Mouse (Mus musculus) stomach, embryonic 16.5 days (tissue): ENCODE data around the gene Mroh2a. TPM values are rescaled to one million over a fixed set of nuclear protein-coding genes. Genes with fewer than 3 reads are reported as not detected.
"Not testable (repeated sequence)": the region's sequence is repeated elsewhere in the genome, so short reads cannot be mapped to it uniquely, and the experiment has no call there.

Experiments
- ATAC-seq: fragments of 200-750 bp; cut with Nextera tagmentation; 2 replicates; pipeline ENCODE4 v1.8.0; 2017; ENCODE audit warnings: moderate number of reproducible peaks, moderate TSS enrichment; ENCODE audit not compliant: insufficient read depth, low FRiP score
- H3K27ac ChIP-seq: fragments of 300-500 bp; sonication (generic); 2 replicates; pipeline ENCODE4 v1.5.1; 2014; ENCODE audit warnings: low read length
- H3K27me3 ChIP-seq: fragments of 300-500 bp; sonication (generic); 2 replicates; pipeline ENCODE4 v1.6.1; 2014; ENCODE audit warnings: low read length, control low read depth, mixed read lengths; ENCODE audit not compliant: control insufficient read depth, insufficient read depth
- H3K36me3 ChIP-seq: fragments of 300-500 bp; sonication (generic); 2 replicates; pipeline ENCODE4 v1.6.1; 2014; ENCODE audit warnings: low read length; ENCODE audit not compliant: control insufficient read depth, insufficient read depth
- H3K4me1 ChIP-seq: fragments of 300-500 bp; sonication (generic); 2 replicates; pipeline ENCODE4 v1.6.1; 2014; ENCODE audit warnings: low read length, control low read depth, mixed read lengths; ENCODE audit not compliant: control insufficient read depth, insufficient read depth
- H3K4me2 ChIP-seq: fragments of 300-500 bp; sonication (generic); 2 replicates; pipeline ENCODE4 v1.6.1; 2014; ENCODE audit warnings: low read depth, low read length, mixed read lengths
- H3K4me3 ChIP-seq: fragments of 300-500 bp; sonication (generic); replicated peaks from 2 replicates; pipeline ENCODE4 v1.5.1; 2014; ENCODE audit warnings: mild to moderate bottlenecking, low read length
- H3K9ac ChIP-seq: fragments of 300-500 bp; sonication (generic); 2 replicates; pipeline ENCODE4 v1.6.1; 2014; ENCODE audit warnings: low read length
- H3K9me3 ChIP-seq: fragments of 300-500 bp; sonication (generic); replicated peaks from 2 replicates; pipeline ENCODE4 v1.6.1; 2016; ENCODE audit warnings: low read length, control low read depth; ENCODE audit not compliant: control insufficient read depth
- WGBS: fragments of 180-500 bp; shearing (Covaris S2); extraction: QIAGEN DNeasy Blood & Tissue Kit; methylation state at CpG from one replicate; pipeline ENCODE4 v1.1.7; 2014; 5-methylcytosine and 5-hydroxymethylcytosine counted together
- polyA plus RNA-seq: library from polyadenylated mRNA; unstranded; fragments of >200 nt; fragmentation: Nextera tagmentation; extraction: Ambion mirVana; gene quantifications from 2 replicates; pipeline ENCODE4 v1.2.1, GENCODE M21; 2015

Mroh2a gene
- polyA plus RNA-seq, 1 experiment from 2014 or later = 1.6 TPM

- Histone ChIP-seq H3K4me3 (no peak overlapping the region), H3K27ac (no peak overlapping the region), H3K9me3 (peaks cover 33% of the 10 kb centered on the region), H3K9ac (no peak overlapping the region), H3K27me3 (no peaks in the 10 kb centered on the region), H3K4me2 (no peak overlapping the region), H3K4me1 (no peaks in the 10 kb centered on the region), H3K36me3 (no peaks in the 10 kb centered on the region)
- ATAC-seq = no peak
- WGBS = 66% methylated on average over 2 of the region's 2 CpGs
These were observed 2.6 kb upstream of the Mroh2a start for GRCm38 (mm10) chr1:88224029-88224776.

GRCm38 (mm10) chr1:88225301-88225700 lies 1.5 kb upstream of the Mroh2a start:
- H3K9me3 ChIP-seq = peaks cover 42% of the 10 kb centered on the region
- ATAC-seq = not testable (repeated sequence)
- WGBS = 44% methylated on average over 2 of the region's 2 CpGs

DNA sequence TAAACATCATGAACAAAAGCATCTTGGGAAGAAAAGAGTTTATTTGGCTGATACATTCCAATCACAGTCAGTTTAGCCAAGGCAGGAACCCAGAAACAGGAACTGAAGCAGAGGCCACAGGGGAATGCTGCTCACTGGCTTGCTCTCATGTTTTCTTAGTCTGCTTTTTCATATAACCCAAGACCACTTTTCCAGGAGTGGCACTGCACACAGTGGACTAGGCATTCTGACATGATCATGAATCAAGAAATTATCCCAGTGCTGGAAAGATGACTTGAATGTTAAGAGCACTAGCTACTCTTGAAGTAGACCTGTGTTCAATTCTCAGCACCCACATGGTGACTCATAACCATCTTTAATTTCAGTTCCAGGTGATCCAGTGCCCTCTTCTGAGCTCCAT lies 1.0 kb upstream of the Mroh2a start:
- no peak for ATAC-seq
- Histone ChIP-seq H3K4me2 (no peak overlapping the region), H3K9me3 (peaks cover 46% of the 10 kb centered on the region), H3K27me3 (no peaks in the 10 kb centered on the region), H3K4me1 (no peaks in the 10 kb centered on the region), H3K9ac (no peak overlapping the region), H3K36me3 (no peaks in the 10 kb centered on the region), H3K27ac (no peak overlapping the region), H3K4me3 (no peak overlapping the region)

More at GRCm38 (mm10) chr1:88225301-88225700, 1.5 kb upstream of the Mroh2a start:
- not testable (repeated sequence) for H3K27me3 ChIP-seq, H3K4me1 ChIP-seq, H3K36me3 ChIP-seq, H3K9ac ChIP-seq, H3K4me3 ChIP-seq, H3K27ac ChIP-seq, H3K4me2 ChIP-seq

- no peak overlapping the region for H3K27ac ChIP-seq
- no peak overlapping the region for H3K4me3 ChIP-seq
- peaks cover 61% of the 10 kb centered on the region for H3K9me3 ChIP-seq
- ATAC-seq = no peak
- H3K4me2 ChIP-seq = no peak overlapping the region
- no peak overlapping the region for H3K9ac ChIP-seq
- no peaks in the 10 kb centered on the region for H3K36me3 ChIP-seq
- H3K4me1 ChIP-seq = no peaks in the 10 kb centered on the region
- WGBS = 55% methylated on average over 2 of the region's 2 CpGs
- no peaks in the 10 kb centered on the region for H3K27me3 ChIP-seq
These were observed 696 bp downstream of the Mroh2a start for GRCm38 (mm10) chr1:88227482-88227881.

- peaks cover 63% of the 10 kb centered on the region for H3K9me3 ChIP-seq
These were observed 1.3 kb downstream of the Mroh2a start for GRCm38 (mm10) chr1:88228121-88228520.

GRCm38 (mm10) chr1:88229566-88229965 lies 2.8 kb downstream of the Mroh2a start:
- ATAC-seq = no peak
- WGBS = 73% methylated on average over 3 of the region's 3 CpGs
- Histone ChIP-seq H3K27me3 (no peaks in the 10 kb centered on the region), H3K4me1 (no peaks in the 10 kb centered on the region), H3K4me2 (no peak overlapping the region), H3K27ac (no peak overlapping the region), H3K9ac (no peak overlapping the region), H3K4me3 (no peak overlapping the region), H3K9me3 (peaks cover 76% of the 10 kb centered on the region), H3K36me3 (no peaks in the 10 kb centered on the region)

More at GRCm38 (mm10) chr1:88228121-88228520, 1.3 kb downstream of the Mroh2a start:
- no peak for ATAC-seq
- 69% methylated on average over 7 of the region's 7 CpGs for WGBS
- no peaks in the 10 kb centered on the region for H3K4me1 ChIP-seq
- H3K36me3 ChIP-seq = no peaks in the 10 kb centered on the region
- H3K27me3 ChIP-seq = no peaks in the 10 kb centered on the region
- H3K4me3 ChIP-seq = no peak overlapping the region
- no peak overlapping the region for H3K4me2 ChIP-seq
- H3K27ac ChIP-seq = no peak overlapping the region
- no peak overlapping the region for H3K9ac ChIP-seq

DNA sequence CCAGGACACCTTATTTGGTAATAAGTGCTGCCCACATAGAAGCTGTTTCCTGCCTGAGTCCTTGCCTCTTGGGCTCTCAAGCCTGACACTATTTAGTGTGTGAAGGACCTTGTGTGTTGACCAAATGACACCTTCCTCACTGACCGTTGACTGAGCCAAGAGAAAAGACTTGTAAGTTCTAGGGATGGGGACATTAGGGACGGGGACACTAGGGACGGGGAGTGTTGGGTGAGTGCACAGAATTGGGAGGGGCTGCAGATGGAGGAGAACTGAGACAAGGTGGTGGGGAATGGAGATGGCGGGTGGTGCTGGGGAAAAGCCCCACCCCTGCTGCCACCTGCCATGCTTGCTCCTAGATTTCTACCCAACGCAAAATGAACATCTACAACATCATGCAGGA lies 3.2 kb downstream of the Mroh2a start:
- H3K36me3 ChIP-seq = no peaks in the 10 kb centered on the region
- no peak overlapping the region for H3K9ac ChIP-seq
- WGBS = 82% methylated on average over 5 of the region's 5 CpGs
- H3K27me3 ChIP-seq = no peaks in the 10 kb centered on the region
- no peak for ATAC-seq
- no peak overlapping the region for H3K4me3 ChIP-seq
- H3K4me2 ChIP-seq = no peak overlapping the region
- H3K4me1 ChIP-seq = no peaks in the 10 kb centered on the region
- H3K9me3 ChIP-seq = peaks cover 80% of the 10 kb centered on the region
- no peak overlapping the region for H3K27ac ChIP-seq

DNA sequence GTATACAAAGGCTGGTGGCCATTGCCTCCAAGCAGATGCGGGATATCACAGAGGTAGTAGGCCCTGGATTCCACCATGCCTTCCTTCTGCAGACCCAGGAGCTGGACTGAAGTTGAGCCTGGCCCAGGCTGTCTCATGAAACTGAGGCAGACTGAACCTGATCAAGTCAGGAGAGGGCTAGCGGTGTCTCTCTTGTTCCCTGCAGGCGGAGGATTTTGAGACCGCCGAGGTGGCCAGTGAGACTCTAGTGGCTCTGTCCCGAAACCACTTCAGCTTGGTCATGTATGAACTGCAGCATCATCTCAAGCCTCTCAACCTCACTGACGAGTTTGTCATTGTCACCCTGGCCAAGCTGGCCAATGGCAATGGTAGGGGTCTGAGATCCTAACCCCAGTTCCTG lies 3.6 kb downstream of the Mroh2a start:
- Histone ChIP-seq H3K27me3 (no peaks in the 10 kb centered on the region), H3K4me1 (no peaks in the 10 kb centered on the region), H3K4me3 (no peak overlapping the region), H3K9me3 (peaks cover 83% of the 10 kb centered on the region), H3K36me3 (no peaks in the 10 kb centered on the region), H3K27ac (no peak overlapping the region), H3K4me2 (no peak overlapping the region), H3K9ac (no peak overlapping the region)
- WGBS = 73% methylated on average over 7 of the region's 7 CpGs
- ATAC-seq = no peak

DNA sequence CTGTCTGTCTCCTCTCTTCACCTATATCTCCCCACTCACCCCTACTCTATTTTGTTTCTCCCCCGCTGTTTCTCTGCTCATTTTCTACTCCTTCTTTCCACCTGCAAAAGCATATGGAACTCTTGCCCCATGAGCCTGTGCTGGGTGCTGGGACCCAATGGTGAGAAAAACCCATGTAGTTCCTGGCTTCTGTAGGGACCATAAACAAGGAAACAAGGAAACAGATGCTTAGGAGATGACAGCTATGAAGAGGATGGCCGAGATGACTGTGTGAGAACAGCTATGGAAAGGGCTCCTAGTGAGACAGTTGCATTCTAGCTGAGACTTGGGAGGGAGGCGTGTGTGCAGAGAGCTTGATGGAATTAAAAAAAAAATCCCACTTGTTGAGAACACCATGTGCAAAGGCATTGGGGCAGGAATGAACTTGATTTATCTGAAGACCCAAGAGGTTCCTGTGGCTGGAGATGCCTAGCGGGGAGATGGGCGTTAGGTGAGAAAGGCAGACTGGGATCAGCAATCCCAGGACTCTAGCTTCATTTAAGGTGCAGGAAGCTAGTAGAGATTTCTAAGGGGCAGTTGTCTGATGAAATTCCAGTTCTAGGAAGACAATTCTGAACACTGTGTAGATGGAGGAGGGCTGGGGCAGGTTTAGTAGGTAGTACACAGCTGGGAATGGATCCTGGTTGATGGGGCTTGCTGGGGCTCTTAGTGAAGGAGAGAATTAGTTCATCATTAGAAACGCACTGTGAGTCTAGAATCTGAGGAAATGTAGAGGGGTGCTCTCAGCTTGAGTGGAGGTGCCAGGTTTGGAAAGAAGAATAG lies 4.4 kb downstream of the Mroh2a start:
- no peak for ATAC-seq
- Histone ChIP-seq H3K27me3 (no peaks in the 10 kb centered on the region), H3K4me1 (no peaks in the 10 kb centered on the region), H3K9me3 (peaks cover 83% of the 10 kb centered on the region), H3K27ac (no peak overlapping the region), H3K9ac (no peak overlapping the region), H3K4me2 (no peak overlapping the region), H3K36me3 (no peaks in the 10 kb centered on the region), H3K4me3 (no peak overlapping the region)
- 74% methylated on average over 6 of the region's 6 CpGs for WGBS
